Mouse (Mus musculus) CH12.LX (cell line): ENCODE data around the gene Cox19. TPM values are rescaled to one million over a fixed set of nuclear protein-coding genes. Genes with fewer than 3 reads are reported as not detected.

Experiments
- DNase-seq: peaks from one replicate; pipeline ENCODE4 v3.0.0-alpha.2; 2013; ENCODE audit errors: extremely low read depth
- H3K27ac ChIP-seq: 2 replicates; pipeline ENCODE4 v1.5.1; 2012; ENCODE audit warnings: low read depth, mild to moderate bottlenecking, control low read depth, moderate library complexity; ENCODE audit not compliant: insufficient read depth
- H3K27me3 ChIP-seq: replicated peaks from 2 replicates; pipeline ENCODE3; 2012; ENCODE audit warnings: inconsistent platforms
- H3K36me3 ChIP-seq, 2 experiments: replicated peaks in 1 of 2; 2 replicates each; pipeline versions ENCODE3 to v1.6.1; 2012; ENCODE audit warnings: inconsistent platforms in 1 of 2, low read length in 1 of 2, mild to moderate bottlenecking in 1 of 2, mixed read lengths in 1 of 2, moderate library complexity in 1 of 2; ENCODE audit not compliant: control insufficient read depth in 1 of 2, insufficient read depth in 1 of 2
- H3K4me1 ChIP-seq, 2 experiments: 2 replicates each; pipeline ENCODE4 v1.6.1; 2012; ENCODE audit warnings: inconsistent platforms in 1 of 2, moderate library complexity in 1 of 2; ENCODE audit not compliant: insufficient read depth in 2 of 2, control insufficient read depth in 1 of 2
- H3K4me2 ChIP-seq: 2 replicates; pipeline ENCODE4 v1.6.1; 2012; ENCODE audit warnings: low read depth, mild to moderate bottlenecking, control low read depth; ENCODE audit not compliant: poor library complexity, insufficient read depth, severe bottlenecking
- H3K4me3 ChIP-seq, 3 experiments: fragments of 150-350 bp in 1 of 3; sonication (generic) in 1 of 3; replicated peaks in 1 of 3; 2 replicates each; pipeline versions ENCODE3 to v1.5.1; 2011 to 2012; ENCODE audit warnings: low read depth in 2 of 3, low read length in 2 of 3, mild to moderate bottlenecking in 2 of 3, moderate library complexity in 2 of 3, control low read depth in 1 of 3, improper control_type of control experiment in 1 of 3, inconsistent platforms in 1 of 3, mixed read lengths in 1 of 3; ENCODE audit not compliant: poor library complexity in 1 of 3
- H3K79me2 ChIP-seq: replicated peaks from 2 replicates; pipeline ENCODE4 v1.6.1; 2012; ENCODE audit warnings: mild to moderate bottlenecking, moderate library complexity; ENCODE audit not compliant: control insufficient read depth, poor library complexity, insufficient read depth, severe bottlenecking; ENCODE audit errors: extremely low read depth
- H3K9ac ChIP-seq: 2 replicates; pipeline ENCODE4 v1.6.1; 2012; ENCODE audit warnings: low read depth, mild to moderate bottlenecking, control low read depth, moderate library complexity; ENCODE audit not compliant: insufficient read depth
- H3K9me3 ChIP-seq: replicated peaks from 2 replicates; pipeline ENCODE3; 2012; ENCODE audit warnings: low read length, inconsistent platforms, mixed read lengths
- CHD1 ChIP-seq: IDR thresholded peaks from 2 replicates; pipeline ENCODE4 v1.6.1; 2012; ENCODE audit warnings: low read depth, low read length, improper control_type of control experiment, inconsistent platforms
- CHD2 ChIP-seq: IDR thresholded peaks from 2 replicates; pipeline ENCODE4 v1.6.1; 2011; ENCODE audit warnings: low read length, improper control_type of control experiment
- ELF1 ChIP-seq: IDR thresholded peaks from 2 replicates; pipeline ENCODE4 v1.6.1; 2014; ENCODE audit warnings: low read depth, mild to moderate bottlenecking, inconsistent platforms, low read length, improper control_type of control experiment
- IRF4 ChIP-seq: IDR thresholded peaks from 2 replicates; pipeline ENCODE4 v1.6.1; 2014; ENCODE audit warnings: low read depth, mild to moderate bottlenecking, inconsistent platforms, low read length, improper control_type of control experiment
- JUN ChIP-seq: IDR thresholded peaks from 2 replicates; pipeline ENCODE4 v1.6.1; 2011; ENCODE audit warnings: low read depth, mild to moderate bottlenecking, low read length, improper control_type of control experiment, moderate library complexity; ENCODE audit not compliant: insufficient read depth
- KAT2A ChIP-seq: IDR thresholded peaks from 2 replicates; pipeline ENCODE4 v1.6.1; 2012; ENCODE audit warnings: low read length, improper control_type of control experiment, inconsistent platforms; ENCODE audit not compliant: insufficient replicate concordance
- MAFK ChIP-seq: IDR thresholded peaks from 2 replicates; pipeline ENCODE4 v1.6.1; 2011; ENCODE audit warnings: low read length, improper control_type of control experiment; ENCODE audit not compliant: insufficient replicate concordance
- MAX ChIP-seq: IDR thresholded peaks from 2 replicates; pipeline ENCODE4 v1.6.1; 2011; ENCODE audit warnings: low read length, improper control_type of control experiment
- MAZ ChIP-seq: IDR thresholded peaks from 2 replicates; pipeline ENCODE4 v1.6.1; 2012; ENCODE audit warnings: low read depth, mild to moderate bottlenecking, inconsistent platforms, low read length, improper control_type of control experiment, moderate library complexity
- MEF2A ChIP-seq: IDR thresholded peaks from 2 replicates; pipeline ENCODE4 v1.6.1; 2014; ENCODE audit warnings: low read depth, mild to moderate bottlenecking, inconsistent platforms, low read length, improper control_type of control experiment, borderline replicate concordance
- POLR2AphosphoS2 ChIP-seq: IDR thresholded peaks from 2 replicates; pipeline ENCODE4 v1.6.1; 2011; ENCODE audit warnings: low read depth, low read length, improper control_type of control experiment
- TBP ChIP-seq: conservative IDR thresholded peaks from 2 replicates; pipeline ENCODE4 v1.6.1; 2011; ENCODE audit warnings: low read depth, low read length, improper control_type of control experiment
- TCF12 ChIP-seq: IDR thresholded peaks from 2 replicates; pipeline ENCODE4 v1.6.1; 2014; ENCODE audit warnings: low read depth, mild to moderate bottlenecking, inconsistent platforms, low read length, improper control_type of control experiment
- UBTF ChIP-seq: IDR thresholded peaks from 2 replicates; pipeline ENCODE4 v1.6.1; 2012; ENCODE audit warnings: low read depth, mild to moderate bottlenecking, inconsistent platforms, low read length, improper control_type of control experiment, moderate library complexity
- ZKSCAN1 ChIP-seq: IDR thresholded peaks from 2 replicates; pipeline ENCODE4 v1.6.1; 2012; ENCODE audit warnings: low read depth, inconsistent platforms, low read length, improper control_type of control experiment, borderline replicate concordance
- ZMIZ1 ChIP-seq: IDR thresholded peaks from 2 replicates; pipeline ENCODE4 v1.6.1; 2012; ENCODE audit warnings: low read depth, mild to moderate bottlenecking, inconsistent platforms, low read length, improper control_type of control experiment
- ZNF384 ChIP-seq: IDR thresholded peaks from 2 replicates; pipeline ENCODE4 v1.6.1; 2012; ENCODE audit warnings: low read depth, low read length, improper control_type of control experiment, inconsistent platforms
- dilution Hi-C: fragments of 300-500 bp; cut with MboI; formaldehyde crosslinking; loops from 2 replicates; pipeline ENCODE4 v1.14.3; 2020; ENCODE audit warnings: low sequenced_read_pairs; ENCODE audit not compliant: extremely low pct_unique_long_range_greater_than_20kb, extremely low pct_ligation_motif_present
- in situ Hi-C: fragments of 300-500 bp; cut with MboI; formaldehyde crosslinking; loops from 3 replicates; pipeline ENCODE4 v1.14.3; 2019; ENCODE audit warnings: low sequenced_read_pairs, low pct_ligation_motif_present, low pct_unique_long_range_greater_than_20kb, mixed read lengths
- polyA plus RNA-seq: library from polyadenylated mRNA; unstranded; fragments of >175 nt; gene quantifications from 2 replicates; pipeline ENCODE4 v1.2.1, GENCODE M21; 2012; ENCODE audit warnings: low read depth; ENCODE audit not compliant: insufficient read length
- total RNA-seq, 2 experiments: library from RNA; depleted of rRNA; stranded (reverse); fragments of 300-350 nt in 1 of 2; fragments of >200 nt in 1 of 2; gene quantifications; 2 replicates each; pipeline ENCODE4 v1.2.3; 2012 to 2014

The Cox19 gene
- total and polyA plus RNA-seq, 3 experiments: 30.1 to 70.1 (median 32.1) TPM

GRCm38 (mm10) chr5:139367884-139368458 is 16.8 kb upstream of the Cox19 start:
- no peak overlapping the region for H3K9ac ChIP-seq
- TF ChIP-seq ELF1: no peak
- TF ChIP-seq KAT2A: no peak
- no peak for TF ChIP-seq JUN
- no peak for TF ChIP-seq MAX
- TF ChIP-seq ZNF384: no peak
- no peak for TF ChIP-seq CHD1
- TF ChIP-seq POLR2AphosphoS2: no peak
- TF ChIP-seq TBP: no peak
- no peak for TF ChIP-seq TCF12
- no peak for TF ChIP-seq ZKSCAN1
- TF ChIP-seq MAZ: no peak
- TF ChIP-seq IRF4: no peak
- no peak for TF ChIP-seq UBTF
- TF ChIP-seq MEF2A: no peak
- H3K27me3 ChIP-seq: no peaks in the 10 kb centered on the region
- H3K9me3 ChIP-seq: no peaks in the 10 kb centered on the region
- H3K36me3 ChIP-seq: peaks cover 6 to 33% of the 10 kb centered on the region in 2 experiments
- in situ Hi-C loops: loop anchor here (10.0 to 25.0 kb wide), 2 partner anchors 94 to 317 kb away; partner anchors contain the start of gene 3110082I17Rik
- DNase-seq: no peak
- H3K4me3 ChIP-seq: no peak overlapping the region
- no peak overlapping the region for H3K27ac ChIP-seq
- dilution Hi-C loops: no loop called here
- H3K79me2 ChIP-seq: no peaks in the 10 kb centered on the region
- no peak overlapping the region for H3K4me2 ChIP-seq
- H3K4me1 ChIP-seq: peaks cover 6 to 39% of the 10 kb centered on the region in 2 experiments

DNA sequence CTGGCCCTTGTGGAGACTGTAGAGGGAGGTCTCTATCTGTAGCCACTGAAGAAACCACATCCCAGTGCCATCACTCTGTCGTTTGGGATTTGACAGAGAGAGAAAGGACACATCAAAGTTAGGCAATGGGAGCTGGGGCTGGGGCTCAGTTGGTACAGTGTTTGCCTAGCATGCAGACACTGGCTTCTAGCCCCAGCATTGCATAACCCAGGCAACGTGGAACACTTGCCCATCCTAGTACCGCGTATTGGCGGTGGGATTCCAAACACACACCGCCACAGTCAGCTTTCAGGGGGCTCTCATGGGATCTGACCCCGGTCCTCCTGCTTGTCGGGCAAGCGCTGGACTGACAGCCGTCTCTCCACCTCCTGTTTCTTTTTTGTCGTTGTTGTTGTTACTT is 15.3 kb upstream of the Cox19 start:
- dilution Hi-C loops: no loop called here

More for the DNA sequence above, 15.3 kb upstream of the Cox19 start:
- H3K27ac ChIP-seq: no peak overlapping the region
- H3K4me2 ChIP-seq: no peak overlapping the region
- H3K9me3 ChIP-seq: no peaks in the 10 kb centered on the region
- DNase-seq: no peak
- TF ChIP-seq ELF1 (no peak), TBP (no peak), ZMIZ1 (no peak), MAX (no peak), CHD1 (no peak), ZNF384 (no peak), MAFK (no peak), CHD2 (no peak), POLR2AphosphoS2 (no peak)
- H3K79me2 ChIP-seq: no peaks in the 10 kb centered on the region
- peaks cover 0 to 35% of the 10 kb centered on the region in 2 experiments; a peak in 2 of 4 replicates for H3K4me1 ChIP-seq
- in situ Hi-C loops: loop anchor here (10.0 to 25.0 kb wide), 2 partner anchors 96 to 318 kb away; partner anchors contain the start of gene 3110082I17Rik
- H3K9ac ChIP-seq: no peak overlapping the region
- no peaks in the 10 kb centered on the region for H3K27me3 ChIP-seq
- no peak overlapping the region for H3K4me3 ChIP-seq
- peaks cover 13 to 40% of the 10 kb centered on the region in 2 experiments for H3K36me3 ChIP-seq
